Mouse (Mus musculus) kidney, postnatal 14 days (tissue): Measurements from ENCODE around the gene Olfr44.

Experiments used
- DNase-seq: peaks from one replicate; pipeline ENCODE4 v3.0.0; 2022; ENCODE audit warnings: mixed read lengths

The Olfr44 gene

GRCm38 (mm10) chr9:39493895-39494294 lies at the start of gene Olfr44:
Gene Olfr44, minus strand, starts transcription at chr9:39493995.
- no peak for DNase-seq

GRCm38 (mm10) chr9:39523616-39524285 lies 30.0 kb upstream of the Olfr44 start:
- no peak for DNase-seq

GRCm38 (mm10) chr9:39518595-39518994 lies 24.8 kb upstream of the Olfr44 start:
- DNase-seq: no peak

- no peak for DNase-seq
Measured at GRCm38 (mm10) chr9:39515531-39515930, 21.7 kb upstream of the Olfr44 start, which contains the start of gene Olfr957. Gene Olfr957, minus strand, starts transcription at chr9:39515809.

GRCm38 (mm10) chr9:39509412-39509811 lies 15.6 kb upstream of the Olfr44 start:
- DNase-seq: no peak

- peak; percentile 46 for DNase-seq
Measured at GRCm38 (mm10) chr9:39508998-39509397, 15.2 kb upstream of the Olfr44 start.

GRCm38 (mm10) chr9:39471844-39472243 lies 22.0 kb downstream of the Olfr44 start, which contains the start of gene Olfr955:
Gene Olfr955, minus strand, starts transcription at chr9:39471944.
- no peak for DNase-seq

- no peak for DNase-seq
Measured at GRCm38 (mm10) chr9:39456401-39456800, 37.4 kb downstream of the Olfr44 start, which contains the start of gene Olfr954. Gene Olfr954, plus strand, starts transcription at chr9:39456701.
